Mouse (Mus musculus) heart, adult 2 months (tissue): ENCODE data around the gene Pigv.

Experiments
- CTCF ChIP-seq: fragments of 200-600 bp; IDR thresholded peaks from 2 replicates; pipeline ENCODE4 v1.8.1; 2022; ENCODE audit warnings: antibody characterized with exemption, mild to moderate bottlenecking, moderate library complexity
- EP300 ChIP-seq: fragments of 200-500 bp; IDR thresholded peaks from 2 replicates; pipeline ENCODE4 v1.6.1; 2011; ENCODE audit warnings: low read depth, low read length, control low read depth; ENCODE audit not compliant: insufficient read depth
- POLR2A ChIP-seq: fragments of 200-500 bp; IDR thresholded peaks from 2 replicates; pipeline ENCODE4 v1.6.1; 2011; ENCODE audit warnings: mild to moderate bottlenecking, low read depth, low read length, control low read depth; ENCODE audit not compliant: insufficient read depth

- TF ChIP-seq CTCF (no peak), POLR2A (no peak), EP300 (no peak)
These were observed 38.4 kb downstream of the Pigv start for GRCm38 (mm10) chr4:133634043-133634410.
